Mouse (Mus musculus): ENCODE results near the gene Itgb3. TPM values are rescaled to one million over a fixed set of nuclear protein-coding genes. Genes with fewer than 3 reads are reported as not detected.

Gene Itgb3
- polyA plus RNA-seq, 1 experiment from 2014 or later: 0.60 TPM

DNA sequence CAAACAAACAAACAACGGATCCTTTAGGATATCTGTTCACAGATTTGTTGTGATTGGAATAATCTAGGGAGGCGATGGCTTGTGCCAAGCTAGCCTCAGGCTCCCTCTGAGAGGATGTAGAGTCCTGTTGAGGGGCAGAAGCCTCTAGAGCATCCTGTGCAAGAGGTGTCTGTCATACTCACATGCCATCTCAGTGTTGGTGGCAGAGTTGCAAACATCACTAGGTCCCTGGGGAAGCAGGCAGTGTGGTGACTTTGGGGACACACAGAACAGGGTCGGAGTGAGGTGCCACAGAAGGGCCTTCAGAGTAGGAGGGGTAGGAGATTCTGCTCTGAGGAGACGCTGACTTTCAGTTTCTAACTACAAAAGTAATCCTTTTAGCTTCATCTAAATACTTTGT is 1.9 kb downstream of the Itgb3 start:
- Histone ChIP-seq H3K4me2 (replicated peaks) (no peak overlapping the region), H3K27ac (replicated peaks) (no peak overlapping the region), H3K9ac (replicated peaks) (no peak overlapping the region), H3K36me3 (no peaks in the 10 kb centered on the region), H3K27me3 (peaks cover 24% of the 10 kb centered on the region), H3K9me3 (no peaks in the 10 kb centered on the region), H3K4me3 (no peak overlapping the region), H3K4me1 (peaks cover 14% of the 10 kb centered on the region)
- 40% methylated on average over 4 of the region's 4 CpGs for WGBS
- ATAC-seq (replicated peaks): no peak

- Histone ChIP-seq H3K36me3 (no peaks in the 10 kb centered on the region), H3K4me1 (peaks cover 14% of the 10 kb centered on the region), H3K9ac (replicated peaks) (no peak overlapping the region), H3K4me3 (no peak overlapping the region), H3K9me3 (no peaks in the 10 kb centered on the region), H3K4me2 (replicated peaks) (no peak overlapping the region), H3K27me3 (peaks cover 19% of the 10 kb centered on the region), H3K27ac (replicated peaks) (no peak overlapping the region)
- WGBS: 45% methylated on average over 4 of the region's 4 CpGs
- no peak for ATAC-seq (replicated peaks)
Observed at GRCm38 (mm10) chr11:104611579-104612151, 3.9 kb downstream of the Itgb3 start.

GRCm38 (mm10) chr11:104613551-104613950 is 5.8 kb downstream of the Itgb3 start:
- Histone ChIP-seq H3K27me3 (peaks cover 9% of the 10 kb centered on the region), H3K4me1 (peaks cover under 1% of the 10 kb centered on the region; the same call in 1 of the 2 replicates), H3K9me3 (no peaks in the 10 kb centered on the region), H3K36me3 (no peaks in the 10 kb centered on the region), H3K9ac (replicated peaks) (no peak overlapping the region), H3K27ac (replicated peaks) (no peak overlapping the region), H3K4me2 (replicated peaks) (no peak overlapping the region), H3K4me3 (no peak overlapping the region)
- 87% methylated on average over 10 of the region's 10 CpGs for WGBS
- no peak for ATAC-seq (replicated peaks)

GRCm38 (mm10) chr11:104614130-104614529 is 6.3 kb downstream of the Itgb3 start:
- no peak overlapping the region for H3K9ac ChIP-seq (replicated peaks)
- H3K4me1 ChIP-seq: peaks cover under 1% of the 10 kb centered on the region; the same call in 1 of the 2 replicates
- no peak overlapping the region for H3K4me3 ChIP-seq
- H3K36me3 ChIP-seq: no peaks in the 10 kb centered on the region
- H3K4me2 ChIP-seq (replicated peaks): no peak overlapping the region
- no peaks in the 10 kb centered on the region for H3K9me3 ChIP-seq
- peaks cover 8% of the 10 kb centered on the region; the same call in 1 of the 2 replicates for H3K27me3 ChIP-seq
- no peak overlapping the region for H3K27ac ChIP-seq (replicated peaks)
- 86% methylated on average over 2 of the region's 2 CpGs for WGBS
- ATAC-seq (replicated peaks): no peak

GRCm38 (mm10) chr11:104616182-104616581 is 8.4 kb downstream of the Itgb3 start:
- Histone ChIP-seq H3K9ac (replicated peaks) (no peak overlapping the region), H3K27me3 (no peaks in the 10 kb centered on the region), H3K27ac (replicated peaks) (no peak overlapping the region), H3K4me2 (replicated peaks) (no peak overlapping the region), H3K36me3 (no peaks in the 10 kb centered on the region), H3K4me1 (peaks cover 9% of the 10 kb centered on the region; the same call in 1 of the 2 replicates), H3K9me3 (no peaks in the 10 kb centered on the region), H3K4me3 (no peak overlapping the region)
- ATAC-seq (replicated peaks): no peak
- WGBS: 83% methylated on average over 5 of the region's 5 CpGs

DNA sequence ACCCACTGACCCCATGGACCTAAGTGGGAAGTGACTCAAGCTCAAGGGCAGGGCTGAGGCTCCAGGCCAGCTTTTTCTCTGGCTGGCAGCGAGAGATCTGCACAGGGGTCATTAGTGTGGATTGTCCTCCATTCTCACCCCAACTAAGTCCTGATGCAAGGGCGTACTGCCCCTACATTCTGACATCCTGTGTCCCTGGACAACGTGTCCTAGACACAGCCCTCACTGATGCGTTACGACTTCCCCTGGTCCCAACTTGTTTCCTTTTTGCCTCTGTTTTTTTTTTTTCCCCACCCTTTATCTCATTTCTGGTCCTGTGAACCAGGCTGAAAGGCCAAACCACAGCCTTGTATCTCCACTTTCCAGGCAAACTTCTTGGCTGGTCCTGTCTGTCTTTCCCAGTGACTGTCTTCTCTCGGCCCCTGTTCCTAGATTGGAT is 10.9 kb downstream of the Itgb3 start:
- Histone ChIP-seq H3K27ac (replicated peaks) (no peak overlapping the region), H3K4me2 (replicated peaks) (no peak overlapping the region), H3K4me3 (no peak overlapping the region), H3K4me1 (peaks cover 9% of the 10 kb centered on the region; the same call in 1 of the 2 replicates), H3K36me3 (no peaks in the 10 kb centered on the region), H3K27me3 (no peaks in the 10 kb centered on the region), H3K9ac (replicated peaks) (no peak overlapping the region), H3K9me3 (no peaks in the 10 kb centered on the region)
- 80% methylated on average over 6 of the region's 6 CpGs for WGBS
- ATAC-seq (replicated peaks): no peak

GRCm38 (mm10) chr11:104619084-104620022 is 11.6 kb downstream of the Itgb3 start:
- Histone ChIP-seq H3K9me3 (no peaks in the 10 kb centered on the region), H3K4me1 (peaks cover 9% of the 10 kb centered on the region; the same call in 1 of the 2 replicates), H3K27ac (replicated peaks) (no peak overlapping the region), H3K4me3 (no peak overlapping the region), H3K9ac (replicated peaks) (no peak overlapping the region), H3K4me2 (replicated peaks) (no peak overlapping the region), H3K27me3 (no peaks in the 10 kb centered on the region), H3K36me3 (no peaks in the 10 kb centered on the region)
- 40% methylated on average over 13 of the region's 13 CpGs for WGBS
- ATAC-seq (replicated peaks): 0 out of 2 replicates have a peak, but pooled peaks have one; percentile 26

DNA sequence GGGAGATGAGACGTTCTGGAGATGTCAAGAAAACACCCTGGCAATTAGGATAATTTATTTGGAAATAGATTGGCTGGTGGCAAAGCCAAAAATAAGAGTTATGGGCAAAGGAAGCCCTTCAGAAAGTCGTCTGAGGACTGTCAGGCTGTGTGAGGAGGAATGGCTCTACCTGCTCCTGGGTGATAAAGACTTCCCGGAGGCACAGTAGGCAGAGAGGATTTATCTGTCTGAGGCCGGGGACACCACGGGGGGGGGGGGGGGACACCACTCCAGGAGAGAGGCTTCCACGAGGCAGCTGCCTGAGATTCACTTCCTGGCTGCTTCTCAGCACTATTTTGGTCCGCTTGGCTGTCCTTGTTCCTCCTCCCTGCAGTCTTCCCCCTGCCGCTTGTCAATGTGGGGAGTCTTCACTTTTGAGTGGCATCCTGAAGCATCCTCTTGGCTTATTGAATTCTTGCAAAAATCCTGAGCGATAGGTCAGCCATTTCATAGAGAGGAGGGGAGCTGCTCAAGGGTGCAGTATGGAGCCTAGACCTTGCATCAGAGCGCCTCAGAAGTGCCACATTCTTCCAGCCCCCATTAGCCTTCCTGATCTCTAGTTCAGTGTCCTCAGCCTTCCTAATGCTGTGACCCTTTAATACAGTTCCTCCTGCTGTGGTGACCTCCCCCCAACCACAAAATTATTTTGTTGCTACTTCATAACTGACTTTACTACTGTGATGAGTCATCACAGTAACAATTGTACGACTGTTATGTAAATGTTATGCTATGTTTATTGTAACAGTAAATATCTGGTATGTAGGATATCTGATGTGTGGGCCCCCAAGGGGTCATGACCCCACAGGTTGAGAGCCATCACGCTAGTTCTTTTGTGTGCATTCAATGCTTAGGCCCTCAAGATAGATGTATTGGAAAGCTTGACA is 14.5 kb downstream of the Itgb3 start:
- peaks cover 12% of the 10 kb centered on the region; the same call in 1 of the 2 replicates for H3K4me1 ChIP-seq
- no peak for ATAC-seq (replicated peaks)
- no peaks in the 10 kb centered on the region for H3K9me3 ChIP-seq
- no peak overlapping the region for H3K9ac ChIP-seq (replicated peaks)
- no peak overlapping the region for H3K27ac ChIP-seq (replicated peaks)
- no peak overlapping the region for H3K4me3 ChIP-seq
- H3K27me3 ChIP-seq: no peaks in the 10 kb centered on the region
- WGBS: 47% methylated on average over 12 of the region's 12 CpGs
- no peak overlapping the region for H3K4me2 ChIP-seq (replicated peaks)
- H3K36me3 ChIP-seq: no peaks in the 10 kb centered on the region

GRCm38 (mm10) chr11:104624791-104625391 is 17.1 kb downstream of the Itgb3 start:
- no peak overlapping the region for H3K4me3 ChIP-seq
- no peak overlapping the region for H3K9ac ChIP-seq (replicated peaks)
- no peaks in the 10 kb centered on the region for H3K9me3 ChIP-seq
- WGBS: 60% methylated on average over 6 of the region's 6 CpGs
- H3K36me3 ChIP-seq: no peaks in the 10 kb centered on the region
- H3K4me2 ChIP-seq (replicated peaks): no peak overlapping the region
- no peaks in the 10 kb centered on the region for H3K27me3 ChIP-seq
- ATAC-seq (replicated peaks): no peak
- 0 out of 2 replicates have a peak, but pooled peaks cover 3% of the 10 kb centered on the region for H3K4me1 ChIP-seq
- H3K27ac ChIP-seq (replicated peaks): no peak overlapping the region

- H3K36me3 ChIP-seq: no peaks in the 10 kb centered on the region
- no peak for ATAC-seq (replicated peaks)
- no peaks in the 10 kb centered on the region for H3K9me3 ChIP-seq
- no peaks in the 10 kb centered on the region for H3K27me3 ChIP-seq
- 48% methylated on average over 12 of the region's 12 CpGs for WGBS
- no peak overlapping the region for H3K4me3 ChIP-seq
- H3K27ac ChIP-seq (replicated peaks): no peak overlapping the region
- H3K4me2 ChIP-seq (replicated peaks): no peak overlapping the region
- H3K4me1 ChIP-seq: 0 out of 2 replicates have a peak, but pooled peaks cover 3% of the 10 kb centered on the region
- no peak overlapping the region for H3K9ac ChIP-seq (replicated peaks)
Observed at GRCm38 (mm10) chr11:104625453-104626402, 17.9 kb downstream of the Itgb3 start.

All from forebrain, embryonic 15.5 days (tissue).